Mouse (Mus musculus) MN1 (cell line): Measurements from ENCODE around the gene Gm3138.
"Not testable (repeated sequence)": the region's sequence is repeated elsewhere in the genome, so short reads cannot be mapped to it uniquely, and the experiment has no call there.

ENCODE experiments used
- DNase-seq: peaks from one replicate; pipeline ENCODE4 v3.0.0-alpha.2; 2016; ENCODE audit warnings: low spot score

The Gm3138 gene

DNA sequence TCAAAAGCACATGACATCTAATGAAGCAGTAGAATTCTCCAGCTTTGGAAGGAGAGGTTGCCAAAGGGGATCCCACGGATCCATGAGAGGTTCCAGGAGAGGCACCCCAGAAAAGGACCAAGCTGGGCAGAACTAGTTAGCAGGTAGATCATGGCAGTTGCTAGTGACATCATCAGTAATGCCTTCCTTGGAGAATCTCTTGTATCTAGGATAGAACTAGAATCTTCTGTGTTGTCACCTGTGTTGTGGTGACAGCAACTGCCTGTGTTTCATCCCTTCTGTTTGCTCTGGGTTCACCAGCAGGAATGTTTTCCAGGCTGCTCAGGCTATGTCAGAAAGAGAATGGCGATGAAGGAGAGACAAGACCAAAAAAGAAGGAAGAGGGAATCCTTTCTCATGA, at the start of gene Gm3138:
Gene Gm3138 (plus strand): TSS at position 301 of the 400 bp plus-strand sequence.
- DNase-seq: not testable (repeated sequence)

GRCm38 (mm10) chr14:4269238-4269950, 20.0 kb downstream of the Gm3138 start:
- not testable (repeated sequence) for DNase-seq

DNA sequence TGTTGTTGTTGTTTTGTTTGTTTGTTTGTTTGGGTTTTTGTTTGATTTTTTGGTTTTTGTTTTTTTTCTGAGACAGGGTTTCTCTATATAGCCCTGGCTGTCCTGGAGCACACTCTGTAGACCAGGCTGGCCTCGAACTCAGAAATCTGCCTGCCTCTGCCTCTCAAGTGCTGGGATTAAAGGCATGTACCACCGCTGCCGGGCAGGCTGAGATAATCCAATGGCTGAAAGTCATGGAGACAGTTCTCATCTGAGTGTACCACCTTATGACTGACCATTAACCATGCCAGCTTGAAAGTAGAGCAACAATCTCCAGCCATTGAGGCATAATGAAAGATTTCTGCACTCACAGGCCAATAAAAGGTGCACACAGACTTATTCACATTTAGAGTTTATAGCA, 30.4 kb downstream of the Gm3138 start:
- not testable (repeated sequence) for DNase-seq
